Mouse (Mus musculus): ENCODE measurements around the gene Rps6. TPM values are rescaled to one million over a fixed set of nuclear protein-coding genes. Genes with fewer than 3 reads are reported as not detected.
"Not testable (repeated sequence)": the region's sequence is repeated elsewhere in the genome, so short reads cannot be mapped to it uniquely, and the experiment has no call there.

Gene Rps6
- polyA plus RNA-seq, 1 experiment: 1,487 TPM

- Histone ChIP-seq H3K4me1 (ENCODE audit: control insufficient read depth, insufficient read depth, low read length) (peaks cover 3% of the 10 kb centered on the region; the same call in 1 of the 2 replicates), H3K4me3 (ENCODE audit: insufficient read depth, low read length) (no peak overlapping the region), H3K27ac (ENCODE audit: insufficient read depth, low read depth, low read length) (no peak overlapping the region)
- TF ChIP-seq POLR2A (IDR thresholded peaks at IDR 0.05; ENCODE audit: borderline replicate concordance, low read depth, low read length): no peak
- TF ChIP-seq CTCF (IDR thresholded peaks at IDR 0.05; ENCODE audit: low read depth, low read length): no peak
Measured at GRCm38 (mm10) chr4:86852813-86853590, 4.2 kb downstream of the Rps6 start.

GRCm38 (mm10) chr4:86852018-86852417, 5.2 kb downstream of the Rps6 start:
- Histone ChIP-seq H3K27ac (ENCODE audit: insufficient read depth, low read depth, low read length) (no peak overlapping the region), H3K4me1 (ENCODE audit: control insufficient read depth, insufficient read depth, low read length) (peaks cover 3% of the 10 kb centered on the region; the same call in 1 of the 2 replicates), H3K4me3 (ENCODE audit: insufficient read depth, low read length) (no peak overlapping the region)
- TF ChIP-seq CTCF (IDR thresholded peaks at IDR 0.05; ENCODE audit: low read depth, low read length) (no peak), POLR2A (IDR thresholded peaks at IDR 0.05; ENCODE audit: borderline replicate concordance, low read depth, low read length) (no peak)

GRCm38 (mm10) chr4:86851331-86851730, 5.9 kb downstream of the Rps6 start:
- Histone ChIP-seq H3K4me1 (ENCODE audit: control insufficient read depth, insufficient read depth, low read length) (peaks cover 3% of the 10 kb centered on the region; the same call in 1 of the 2 replicates), H3K4me3 (ENCODE audit: insufficient read depth, low read length) (no peak overlapping the region), H3K27ac (ENCODE audit: insufficient read depth, low read depth, low read length) (no peak overlapping the region)
- TF ChIP-seq POLR2A (IDR thresholded peaks at IDR 0.05; ENCODE audit: borderline replicate concordance, low read depth, low read length): no peak
- no peak for TF ChIP-seq CTCF (IDR thresholded peaks at IDR 0.05; ENCODE audit: low read depth, low read length)

- Histone ChIP-seq H3K4me3 (ENCODE audit: insufficient read depth, low read length) (no peak overlapping the region), H3K27ac (ENCODE audit: insufficient read depth, low read depth, low read length) (no peak overlapping the region), H3K4me1 (ENCODE audit: control insufficient read depth, insufficient read depth, low read length) (peaks cover 2% of the 10 kb centered on the region)
- TF ChIP-seq CTCF (IDR thresholded peaks at IDR 0.05; ENCODE audit: low read depth, low read length) (no peak), POLR2A (IDR thresholded peaks at IDR 0.05; ENCODE audit: borderline replicate concordance, low read depth, low read length) (no peak)
Measured at GRCm38 (mm10) chr4:86847246-86847645, 10.0 kb downstream of the Rps6 start.

GRCm38 (mm10) chr4:86845384-86845783, 11.8 kb downstream of the Rps6 start:
- peaks cover 2% of the 10 kb centered on the region for H3K4me1 ChIP-seq (ENCODE audit: control insufficient read depth, insufficient read depth, low read length)
- no peak for TF ChIP-seq CTCF (IDR thresholded peaks at IDR 0.05; ENCODE audit: low read depth, low read length)
- no peak for TF ChIP-seq POLR2A (IDR thresholded peaks at IDR 0.05; ENCODE audit: borderline replicate concordance, low read depth, low read length)
- H3K4me3 ChIP-seq (ENCODE audit: insufficient read depth, low read length): no peak overlapping the region
- H3K27ac ChIP-seq (ENCODE audit: insufficient read depth, low read depth, low read length): no peak overlapping the region

- not testable (repeated sequence) for H3K4me3 ChIP-seq (ENCODE audit: insufficient read depth, low read length); H3K27ac ChIP-seq (ENCODE audit: insufficient read depth, low read depth, low read length); H3K4me1 ChIP-seq (ENCODE audit: control insufficient read depth, insufficient read depth, low read length)
Measured at GRCm38 (mm10) chr4:86841141-86841540, 16.1 kb downstream of the Rps6 start.

- TF ChIP-seq CTCF (IDR thresholded peaks at IDR 0.05; ENCODE audit: low read depth, low read length) (no peak), POLR2A (IDR thresholded peaks at IDR 0.05; ENCODE audit: borderline replicate concordance, low read depth, low read length) (no peak)
- H3K4me3 ChIP-seq (ENCODE audit: insufficient read depth, low read length): no peak overlapping the region
Measured at GRCm38 (mm10) chr4:86831896-86832295, 25.3 kb downstream of the Rps6 start.

GRCm38 (mm10) chr4:86825143-86825542, 32.1 kb downstream of the Rps6 start:
- Histone ChIP-seq H3K4me1 (ENCODE audit: control insufficient read depth, insufficient read depth, low read length) (no peaks in the 10 kb centered on the region), H3K4me3 (ENCODE audit: insufficient read depth, low read length) (no peak overlapping the region)
- no peak for TF ChIP-seq CTCF (IDR thresholded peaks at IDR 0.05; ENCODE audit: low read depth, low read length)
- TF ChIP-seq POLR2A (IDR thresholded peaks at IDR 0.05; ENCODE audit: borderline replicate concordance, low read depth, low read length): no peak

More at GRCm38 (mm10) chr4:86831896-86832295, 25.3 kb downstream of the Rps6 start:
- Histone ChIP-seq H3K4me1 (ENCODE audit: control insufficient read depth, insufficient read depth, low read length) (no peaks in the 10 kb centered on the region), H3K27ac (ENCODE audit: insufficient read depth, low read depth, low read length) (no peak overlapping the region)

GRCm38 (mm10) chr4:86823169-86823568, 34.0 kb downstream of the Rps6 start:
- TF ChIP-seq CTCF (IDR thresholded peaks at IDR 0.05; ENCODE audit: low read depth, low read length): no peak
- TF ChIP-seq POLR2A (IDR thresholded peaks at IDR 0.05; ENCODE audit: borderline replicate concordance, low read depth, low read length): no peak
- Histone ChIP-seq H3K27ac (ENCODE audit: insufficient read depth, low read depth, low read length) (no peak overlapping the region), H3K4me3 (ENCODE audit: insufficient read depth, low read length) (no peak overlapping the region), H3K4me1 (ENCODE audit: control insufficient read depth, insufficient read depth, low read length) (no peaks in the 10 kb centered on the region)

More at GRCm38 (mm10) chr4:86825143-86825542, 32.1 kb downstream of the Rps6 start:
- no peak overlapping the region for H3K27ac ChIP-seq (ENCODE audit: insufficient read depth, low read depth, low read length)

GRCm38 (mm10) chr4:86814850-86815249, 42.4 kb downstream of the Rps6 start:
- Histone ChIP-seq H3K27ac (ENCODE audit: insufficient read depth, low read depth, low read length) (no peak overlapping the region), H3K4me3 (ENCODE audit: insufficient read depth, low read length) (no peak overlapping the region), H3K4me1 (ENCODE audit: control insufficient read depth, insufficient read depth, low read length) (no peaks in the 10 kb centered on the region)
- TF ChIP-seq POLR2A (IDR thresholded peaks at IDR 0.05; ENCODE audit: borderline replicate concordance, low read depth, low read length): no peak
- TF ChIP-seq CTCF (IDR thresholded peaks at IDR 0.05; ENCODE audit: low read depth, low read length): no peak

Data from bone marrow macrophage, adult 2 months (primary cell).